Mouse (Mus musculus) cerebral cortex, adult 2 months (tissue): Measurements from ENCODE around the gene Dgkg.

Source experiments
- WGBS: fragments of 180-500 bp; shearing (Covaris S2); methylation state at CpG from one replicate; pipeline ENCODE4 v1.1.7; 2018; 5-methylcytosine and 5-hydroxymethylcytosine counted together

The Dgkg gene

GRCm38 (mm10) chr16:22656533-22657444, at the start of gene Dgkg:
Dgkg (minus strand) TSS chr16:22657221.
- 1% methylated on average over 63 of the region's 63 CpGs for WGBS

DNA sequence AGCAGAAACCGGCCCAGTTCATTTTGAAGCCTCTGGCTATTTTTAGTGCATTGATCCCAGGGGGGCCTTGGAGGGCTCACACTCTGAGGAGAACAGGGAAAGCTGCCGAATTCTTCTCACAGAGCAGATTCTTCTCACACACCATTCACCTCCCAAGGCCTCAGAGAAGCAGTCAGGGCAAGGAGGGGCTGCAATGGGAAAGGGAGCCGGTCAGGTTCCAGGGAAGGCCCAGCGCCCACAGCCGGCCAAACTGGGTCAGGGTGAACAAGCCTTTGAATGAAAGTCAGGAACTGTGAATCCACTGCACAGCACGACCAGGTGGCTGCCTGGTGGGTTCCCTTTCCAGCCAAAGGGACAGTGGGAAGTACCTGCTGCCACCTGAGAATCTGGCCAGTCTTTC, 47.9 kb upstream of the Dgkg start:
- WGBS = 74% methylated on average over 6 of the region's 6 CpGs

DNA sequence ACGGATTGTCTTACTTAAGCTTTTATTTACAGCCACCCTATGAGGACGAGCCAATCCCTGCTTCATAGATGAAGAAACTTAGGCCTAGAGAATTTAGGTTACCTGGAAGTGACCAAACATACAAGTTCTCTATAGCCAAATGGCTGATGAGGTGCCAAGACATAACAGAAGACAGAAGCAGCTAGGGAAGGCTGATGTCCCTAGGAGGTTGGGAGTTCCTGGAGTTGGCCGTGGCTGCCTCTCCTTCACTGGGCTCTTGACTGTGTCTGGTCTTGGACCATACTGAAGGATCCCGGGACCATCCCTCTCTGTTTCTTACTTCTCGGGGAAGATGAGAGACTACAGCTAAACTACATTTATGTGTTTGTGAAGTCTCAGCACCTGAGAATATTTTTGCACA, 47.1 kb upstream of the Dgkg start:
- WGBS = 89% methylated on average over 5 of the region's 5 CpGs

GRCm38 (mm10) chr16:22698846-22699760, 42.1 kb upstream of the Dgkg start:
- 62% methylated on average over 13 of the region's 13 CpGs for WGBS

- 90% methylated on average over 8 of the region's 8 CpGs for WGBS
Measured at GRCm38 (mm10) chr16:22698101-22698500, 41.1 kb upstream of the Dgkg start.

DNA sequence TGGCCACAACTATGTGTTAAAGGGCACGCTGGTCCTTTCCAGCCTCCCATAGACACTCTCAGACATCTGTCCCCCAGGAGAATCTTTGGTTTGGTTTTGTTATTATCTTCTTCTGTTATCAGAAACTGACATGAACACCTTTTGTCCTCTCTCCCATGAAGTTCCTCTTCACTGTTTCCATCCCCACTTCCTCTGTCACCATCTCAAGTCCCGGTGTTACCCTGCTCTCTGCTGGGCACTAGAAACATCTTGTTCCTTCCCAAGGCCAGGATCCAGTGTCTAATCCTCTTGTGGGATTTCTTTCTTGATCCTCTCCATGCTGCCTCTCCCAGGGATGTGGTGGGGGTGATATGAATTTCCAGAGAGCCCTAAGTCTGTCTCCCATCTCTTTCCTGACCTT, 32.6 kb upstream of the Dgkg start:
- 94% methylated on average over 2 of the region's 2 CpGs for WGBS

DNA sequence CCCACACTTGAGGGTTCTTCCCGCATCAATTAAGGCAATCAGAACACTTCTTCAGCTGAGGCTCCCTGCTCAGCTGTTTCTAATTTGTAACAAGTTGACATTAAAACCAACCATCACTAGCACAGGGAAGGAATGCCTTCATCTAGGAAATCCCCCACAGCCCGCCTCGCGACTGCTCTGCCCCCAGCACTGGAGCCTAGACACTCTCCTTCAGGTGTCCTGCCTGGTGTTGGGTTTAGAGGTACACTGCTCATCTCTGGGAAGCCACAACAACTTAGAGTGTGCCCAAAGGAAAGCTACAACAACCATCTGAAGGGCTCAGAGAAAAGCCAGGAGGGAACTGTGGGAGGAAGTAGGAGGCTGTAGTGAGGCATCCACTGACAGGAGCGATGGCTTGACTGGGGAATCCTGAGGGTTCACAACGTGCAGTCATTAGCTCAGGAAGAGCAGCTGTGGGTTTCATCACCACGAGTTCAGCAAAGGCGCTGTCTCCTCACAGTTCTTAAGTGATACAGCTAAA, 30.8 kb upstream of the Dgkg start:
- 37% methylated on average over 8 of the region's 8 CpGs for WGBS

DNA sequence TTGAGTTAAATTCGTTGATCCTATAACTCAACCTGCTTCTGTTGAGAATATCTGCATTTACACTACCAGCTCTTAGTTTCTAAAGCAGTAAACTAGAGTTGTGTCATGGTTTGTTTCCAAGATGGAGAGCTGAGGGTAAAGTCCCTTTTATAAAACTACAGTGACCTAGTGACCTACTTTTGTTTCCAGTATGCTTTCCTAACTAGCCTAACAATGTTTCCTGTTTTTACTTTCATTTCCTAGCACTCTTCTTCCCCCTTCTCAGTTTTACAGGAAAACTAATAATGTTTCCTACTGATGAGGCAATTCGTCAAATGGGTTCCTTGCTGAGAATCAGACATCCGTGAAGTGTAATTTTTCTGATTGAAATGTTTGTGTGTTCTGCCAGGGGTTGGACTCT, 26.6 kb upstream of the Dgkg start:
- WGBS = 86% methylated on average over 3 of the region's 3 CpGs

- 48% methylated on average over 3 of the region's 3 CpGs for WGBS
Measured at GRCm38 (mm10) chr16:22679641-22680040, 22.6 kb upstream of the Dgkg start.

GRCm38 (mm10) chr16:22674636-22675035, 17.6 kb upstream of the Dgkg start:
- 60% methylated on average over 10 of the region's 10 CpGs for WGBS

GRCm38 (mm10) chr16:22674164-22674563, 17.1 kb upstream of the Dgkg start:
- 78% methylated on average over 4 of the region's 4 CpGs for WGBS

DNA sequence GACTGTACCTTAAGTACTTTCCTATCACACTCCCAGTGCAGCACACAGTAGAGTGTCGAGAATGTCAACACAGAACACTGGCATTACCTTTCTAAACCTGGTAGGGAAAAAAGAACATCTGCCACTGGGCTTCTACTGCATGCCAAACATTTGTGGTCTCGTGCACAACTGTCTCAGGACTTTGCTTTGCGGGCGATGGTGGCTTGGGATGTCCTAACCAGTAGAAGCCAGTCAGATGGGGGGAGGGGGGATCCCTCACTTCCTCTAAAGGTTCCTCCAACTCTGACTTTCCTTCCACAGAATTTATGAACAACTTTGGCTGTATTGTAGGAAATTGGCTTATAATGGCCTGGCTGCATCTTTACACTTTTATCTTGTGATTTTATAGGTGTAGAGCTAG, 7.0 kb upstream of the Dgkg start:
- WGBS = 88% methylated on average over 4 of the region's 4 CpGs

DNA sequence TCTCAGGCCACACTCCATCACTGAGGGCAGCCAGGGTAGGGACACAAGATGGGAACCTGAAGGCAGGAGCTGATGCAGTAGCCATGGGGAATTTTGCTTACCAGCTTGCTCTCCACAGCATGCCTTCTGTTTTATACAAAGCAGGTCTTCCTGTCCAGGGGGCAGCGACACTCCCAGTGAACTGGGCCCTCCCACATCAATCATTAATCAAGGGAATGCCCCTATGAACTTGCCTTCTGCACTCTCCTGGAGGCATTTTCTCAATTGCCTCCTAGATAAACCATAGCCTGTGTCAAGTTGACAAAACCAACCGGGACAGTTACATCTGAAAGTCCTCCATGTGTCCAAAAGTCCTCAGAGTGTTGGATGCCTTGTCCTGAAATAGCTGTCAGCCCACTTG, 6.1 kb upstream of the Dgkg start:
- WGBS = 66% methylated on average over 2 of the region's 2 CpGs

GRCm38 (mm10) chr16:22661076-22661475, 4.1 kb upstream of the Dgkg start:
- 31% methylated on average over 5 of the region's 5 CpGs for WGBS

DNA sequence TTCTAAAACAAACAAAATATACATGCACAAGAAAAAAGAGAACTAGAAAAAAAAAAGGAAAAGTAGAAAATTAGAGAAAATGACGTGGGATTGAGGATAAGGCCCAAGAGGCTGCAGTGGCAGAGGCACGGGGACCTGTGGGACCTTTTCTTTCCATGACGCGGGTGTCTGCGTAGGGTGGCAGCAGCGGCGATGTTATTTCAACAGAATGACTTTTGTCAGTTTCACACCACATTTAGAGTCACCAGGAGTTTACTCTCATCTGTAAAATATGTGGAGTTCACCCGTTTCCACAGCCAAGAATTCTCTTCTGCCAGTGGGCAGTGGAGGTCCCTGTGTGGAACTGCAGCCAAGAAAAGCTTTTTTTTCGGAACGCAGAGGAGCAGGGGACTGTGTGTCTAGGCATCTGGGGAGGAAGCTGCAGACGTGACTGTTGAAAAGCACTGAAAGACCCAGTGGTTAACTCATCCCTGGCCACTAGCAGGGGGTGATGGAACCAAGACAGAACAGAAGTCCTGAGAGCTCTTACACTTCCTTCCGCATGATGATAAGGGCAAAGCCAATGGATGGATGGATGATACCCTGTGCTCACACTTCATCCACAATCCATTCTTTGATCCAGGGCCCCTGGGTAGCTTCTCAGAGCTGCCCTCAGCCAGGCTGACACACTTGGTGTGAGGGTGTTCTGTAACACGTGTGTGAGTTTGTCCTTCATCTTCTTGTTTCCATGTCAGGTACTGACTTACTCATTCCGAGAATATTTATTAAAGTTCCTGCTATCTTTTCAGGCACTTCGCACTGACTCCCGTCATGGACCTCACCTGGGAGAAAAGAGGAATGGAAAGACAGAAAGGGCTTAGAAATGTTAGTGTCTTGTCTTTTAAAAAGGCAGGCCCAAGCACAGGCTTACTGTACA, 1.1 kb upstream of the Dgkg start:
- WGBS = 68% methylated on average over 16 of the region's 16 CpGs

GRCm38 (mm10) chr16:22655812-22656211, 1.2 kb downstream of the Dgkg start:
- 7% methylated on average over 11 of the region's 11 CpGs for WGBS

DNA sequence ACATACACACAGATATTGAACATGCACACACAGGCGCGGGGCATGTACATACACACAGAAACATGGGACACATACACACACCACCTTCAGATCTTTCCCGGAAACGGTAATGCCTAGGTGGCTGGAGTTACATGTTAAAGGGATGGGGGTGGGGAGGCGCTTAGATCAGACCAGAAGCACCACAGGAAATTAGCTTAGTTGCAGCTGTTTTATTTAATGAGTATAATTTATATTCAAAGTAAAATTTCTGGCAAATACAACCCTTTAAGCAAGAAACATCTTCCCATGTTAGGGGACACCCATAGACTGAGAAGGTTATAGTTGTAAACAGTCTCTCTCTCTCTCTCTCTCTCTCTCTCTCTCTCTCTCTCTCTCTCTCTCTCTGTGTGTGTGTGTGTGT, 1.8 kb downstream of the Dgkg start:
- WGBS = 57% methylated on average over 5 of the region's 5 CpGs

- 60% methylated on average over 2 of the region's 2 CpGs for WGBS
Measured at GRCm38 (mm10) chr16:22654477-22654835, 2.6 kb downstream of the Dgkg start.

DNA sequence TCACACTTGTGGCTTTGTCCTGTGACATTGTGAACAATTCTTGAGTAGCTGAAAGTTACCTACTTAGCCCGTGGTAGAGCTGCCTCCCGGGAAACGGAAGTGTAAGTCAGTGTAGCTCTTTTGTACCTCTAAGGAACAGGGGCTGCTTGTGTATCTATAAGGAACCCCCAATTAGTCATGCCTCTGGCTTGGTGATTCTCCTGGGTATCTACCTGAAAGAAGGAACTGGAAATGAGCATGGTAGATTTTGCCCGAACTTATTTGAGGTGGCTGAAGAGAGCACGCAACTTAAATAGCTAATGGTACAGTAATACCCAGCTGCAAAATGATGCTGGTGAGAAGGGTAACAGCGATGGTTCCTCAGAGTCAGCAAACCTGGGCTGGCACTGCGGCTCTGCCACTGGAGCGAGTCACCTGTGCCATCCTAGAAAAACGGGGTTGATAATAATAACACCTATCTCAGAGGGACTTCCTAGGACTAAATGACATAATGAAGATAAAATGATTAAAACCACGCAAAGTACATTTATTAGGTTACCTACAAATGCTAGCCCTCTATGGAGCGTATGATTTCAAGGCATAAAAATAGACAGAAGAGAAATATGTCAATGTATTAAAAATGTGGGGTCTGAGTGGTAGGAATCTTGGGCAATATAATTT, 3.1 kb downstream of the Dgkg start:
- WGBS = 85% methylated on average over 11 of the region's 11 CpGs

GRCm38 (mm10) chr16:22651244-22651643, 5.8 kb downstream of the Dgkg start:
- 85% methylated on average over 3 of the region's 3 CpGs for WGBS

DNA sequence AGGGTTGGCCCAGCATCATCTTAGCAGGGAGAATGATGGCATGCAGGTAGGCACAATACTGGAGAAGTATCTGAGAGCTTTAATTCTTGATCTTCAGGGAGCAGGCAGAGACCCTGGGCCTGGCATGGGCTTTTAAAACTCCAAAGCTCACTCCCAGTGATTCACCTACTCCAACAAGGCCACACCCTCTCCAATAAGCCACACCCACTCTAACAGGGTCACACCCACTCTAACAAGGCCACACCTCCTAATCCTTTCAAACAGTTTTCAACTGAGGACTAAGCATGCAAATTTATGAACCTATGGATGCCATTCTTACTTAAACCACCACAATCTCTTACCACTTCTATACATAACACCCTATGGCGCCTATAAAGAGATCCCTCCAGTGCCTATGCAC, 11.8 kb downstream of the Dgkg start:
- 97% methylated on average over 1 of the region's 1 CpGs for WGBS
